Mouse (Mus musculus) neutrophil, adult 59 days (primary cell): ENCODE data around the gene Syt16. TPM values are rescaled to one million over a fixed set of nuclear protein-coding genes. Genes with fewer than 3 reads are reported as not detected.

Experiments used
- total RNA-seq, 2 experiments: library from RNA; stranded (reverse); gene quantifications; 1 replicate in 1 of 2; 2 replicates in 1 of 2; pipeline ENCODE4 v1.2.4; 2023

Syt16 gene
- total RNA-seq, result not detected

DNA sequence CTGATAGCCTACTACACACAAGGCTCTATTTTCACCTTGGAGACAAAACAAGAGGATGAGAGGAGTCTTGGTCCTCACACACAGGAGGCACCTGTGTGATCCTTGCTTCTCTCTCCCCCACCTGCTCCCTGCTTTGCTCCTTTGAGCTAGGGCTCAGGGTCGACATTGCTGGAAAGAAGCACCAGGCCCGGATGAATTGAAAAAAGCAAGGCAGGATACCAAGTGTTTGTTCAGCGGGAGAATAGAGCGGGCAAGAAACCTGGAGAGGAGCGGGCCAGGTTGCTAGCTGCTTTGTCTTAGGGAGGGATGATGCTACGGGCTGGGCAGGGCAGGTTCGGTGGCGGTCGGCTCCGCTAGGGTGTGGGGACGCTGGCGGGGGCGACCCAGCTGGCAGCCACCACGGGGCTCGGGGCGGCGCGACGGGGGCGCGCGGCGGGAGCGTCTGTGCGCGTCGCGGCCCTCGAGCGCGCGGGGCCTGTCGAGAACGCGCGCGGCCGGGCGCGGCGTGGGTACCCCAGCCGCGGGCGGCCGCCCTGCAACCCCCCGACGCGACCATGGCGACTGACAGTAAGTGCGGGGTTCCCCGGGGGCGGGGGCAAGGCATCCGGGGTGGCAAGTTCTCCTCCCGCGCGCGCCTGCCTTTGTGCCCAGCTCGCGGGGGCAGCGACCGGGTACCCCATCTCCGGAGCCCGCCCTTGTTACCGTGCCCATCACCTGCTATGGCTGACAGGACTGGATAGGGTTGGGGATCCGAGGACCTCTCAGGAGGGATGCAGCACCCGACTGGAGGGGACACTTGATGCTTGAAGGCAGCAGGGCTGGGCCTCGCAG is at the start of gene Syt16:
TSS of gene Syt16 (plus strand) at position 365 of the 831 bp plus-strand sequence.

DNA sequence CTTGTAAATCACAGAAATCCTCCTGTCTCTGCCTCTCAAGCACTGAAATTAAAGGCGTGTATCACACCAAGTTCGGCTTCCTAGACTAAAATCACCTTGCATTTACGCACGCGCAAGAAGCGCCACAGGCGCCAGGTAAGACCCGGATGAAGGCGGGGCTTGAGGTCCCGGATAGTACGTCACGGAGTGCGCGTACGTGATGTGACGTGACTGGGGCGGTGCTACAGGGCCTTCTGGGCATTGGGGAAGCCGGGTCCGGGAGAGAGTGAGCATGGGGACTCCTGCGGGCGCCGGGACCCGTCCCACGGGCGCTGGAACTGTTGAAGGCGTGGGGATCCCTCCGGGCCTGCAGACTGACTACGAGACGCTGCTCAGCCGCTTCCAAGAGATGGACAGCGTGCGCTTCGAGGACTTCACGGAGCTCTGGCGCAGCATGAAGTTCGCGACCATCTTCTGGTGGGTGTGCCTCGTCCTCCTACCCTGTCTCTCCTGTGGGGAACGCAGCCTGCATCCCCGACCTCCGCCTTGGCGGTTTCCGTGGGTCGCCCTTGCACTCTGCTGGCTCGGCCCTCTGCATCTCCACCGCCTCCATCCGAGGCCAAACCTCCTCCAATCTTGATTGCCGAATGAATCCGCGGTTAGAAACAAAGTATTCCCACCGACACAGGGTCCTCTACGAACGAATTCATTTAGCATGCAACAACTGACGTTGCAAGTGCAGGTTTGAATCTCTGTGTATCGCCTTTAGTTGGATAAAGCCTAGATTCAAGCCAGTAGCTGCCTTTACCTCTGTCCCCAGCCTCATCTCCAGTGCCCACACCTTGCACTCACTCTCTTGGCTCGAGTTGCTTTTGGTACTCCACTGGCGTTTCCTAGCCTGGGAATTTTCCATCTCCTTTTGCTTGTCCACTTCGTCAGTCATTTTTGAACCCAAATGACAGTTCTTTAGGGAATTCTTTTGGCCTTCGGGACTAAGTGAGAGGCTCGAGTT is 32.9 kb upstream of the Syt16 start, which contains the start of gene Snapc1:
TSS of gene Snapc1 (plus strand) at position 191 of the 991 bp plus-strand sequence.

DNA sequence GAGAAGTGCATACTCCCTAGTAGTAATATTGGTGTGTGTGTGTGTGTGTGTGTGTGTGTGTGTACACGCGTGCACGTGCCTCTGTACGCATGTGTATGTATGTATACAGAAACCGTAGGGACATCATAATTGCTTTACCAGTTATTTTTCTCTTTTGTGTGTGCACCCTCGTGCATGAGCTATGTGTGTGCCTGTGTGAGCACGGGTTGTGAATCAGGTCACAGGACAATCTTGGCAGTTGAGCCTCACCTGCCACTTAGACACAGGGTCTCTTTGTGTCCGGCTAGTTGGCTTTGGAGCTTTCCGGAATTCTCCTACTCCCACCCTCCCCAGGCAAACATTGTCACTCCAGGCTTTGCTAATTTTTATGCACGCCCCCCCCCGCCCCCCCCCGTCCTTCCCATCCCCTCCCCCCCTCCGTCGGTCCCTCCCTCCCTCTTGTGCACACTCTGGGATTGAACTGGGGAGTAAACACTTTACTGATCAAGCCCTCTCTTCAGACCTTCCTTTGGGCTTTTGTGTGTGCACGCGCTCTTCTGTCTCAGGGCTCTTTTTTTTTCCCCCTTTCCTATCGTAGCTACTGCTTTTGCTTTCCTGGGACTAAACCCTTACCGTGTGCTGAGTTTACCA is 319.0 kb downstream of the Syt16 start, which contains the start of gene Gm11042:
TSS of gene Gm11042 (minus strand) at position 51 of the 630 bp plus-strand sequence.

Other genes starting within 250 kb of the Syt16 start
- gene Hif1a, start 96.3 kb upstream of the Syt16 start, total RNA-seq, result 10 to 100 TPM; 55.4 to 72.4 TPM
- 1 to 10 TPM; 2.4 to 5.3 TPM for gene Gm49321, start 60.0 kb upstream of the Syt16 start, total RNA-seq
- gene Snapc1, start 33.2 kb upstream of the Syt16 start, total RNA-seq, result 10 to 100 TPM; 11.3 to 15.6 TPM